Mouse (Mus musculus) lung, postnatal 10 days (tissue): ENCODE results near the gene Cd47.
A peak's percentile ranks its signal among the peaks of the same experiment; 100 is the strongest.
"Not testable (repeated sequence)": the region's sequence is repeated elsewhere in the genome, so short reads cannot be mapped to it uniquely, and the experiment has no call there.

ENCODE experiments used
- DNase-seq: peaks from one replicate; pipeline ENCODE4 v3.0.0; 2021

Cd47 gene

DNA sequence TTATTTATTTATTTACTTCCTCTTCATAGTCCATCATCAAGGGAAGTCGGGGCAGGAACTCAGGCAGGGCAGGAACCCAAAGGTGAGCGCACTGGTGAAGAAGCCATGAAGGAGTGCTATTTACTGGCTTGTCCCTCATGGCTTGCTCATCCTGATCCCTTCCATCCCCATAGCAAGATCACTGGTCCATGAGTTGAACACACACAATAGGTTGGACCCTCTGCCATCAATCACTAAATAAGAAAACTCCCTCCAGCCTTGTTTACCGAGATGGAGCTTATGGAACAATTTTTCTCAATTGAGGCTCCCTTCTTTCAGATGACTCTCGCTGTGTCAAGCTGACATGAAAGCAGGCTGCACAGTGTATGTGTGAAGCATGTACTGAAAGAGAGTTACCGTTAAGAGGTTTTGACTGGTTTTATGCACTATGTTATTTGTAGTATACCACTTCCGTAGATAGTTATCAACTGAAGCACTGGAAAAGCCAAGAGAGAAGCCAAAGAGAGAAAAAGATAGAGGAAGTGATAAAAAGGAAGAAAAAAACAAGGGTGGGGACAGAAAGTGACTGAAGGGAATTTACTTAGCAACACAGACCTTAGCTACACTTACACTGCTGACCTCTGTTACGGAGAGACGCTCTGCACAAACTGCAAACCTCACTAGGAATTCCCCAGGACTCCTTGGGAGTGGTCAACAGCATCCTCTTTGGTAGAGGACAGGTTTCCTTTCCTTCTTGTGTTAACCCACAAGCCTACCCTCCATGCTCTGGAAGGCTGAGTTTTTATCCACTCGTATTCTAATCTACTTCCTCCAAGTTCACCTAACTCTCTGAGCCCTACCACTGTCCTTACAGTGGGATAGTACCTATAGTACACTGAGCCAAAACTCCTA is 9.5 kb upstream of the Cd47 start:
- no peak for DNase-seq

DNA sequence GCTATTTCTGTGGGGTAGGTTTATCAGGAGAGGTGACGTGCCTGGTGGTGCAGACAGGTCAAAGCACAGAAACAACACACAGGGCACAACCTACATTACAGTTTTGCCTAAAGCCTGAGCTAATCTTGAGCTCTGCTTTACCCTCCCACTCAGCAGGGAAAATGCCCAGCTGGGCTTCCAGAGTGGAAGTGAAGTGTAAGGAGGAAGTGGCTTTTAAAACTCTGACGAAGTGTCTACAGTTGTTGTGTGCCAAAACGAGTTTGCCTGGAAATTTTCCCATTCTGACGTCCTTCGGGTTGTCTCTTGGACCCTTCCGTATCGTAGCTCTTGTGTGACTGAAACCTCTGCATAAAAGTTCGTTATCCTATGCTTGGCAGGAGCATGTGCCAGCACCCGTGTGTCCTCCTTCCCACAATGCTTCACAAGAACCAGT is 7.9 kb upstream of the Cd47 start:
- DNase-seq = peak; percentile 77

DNA sequence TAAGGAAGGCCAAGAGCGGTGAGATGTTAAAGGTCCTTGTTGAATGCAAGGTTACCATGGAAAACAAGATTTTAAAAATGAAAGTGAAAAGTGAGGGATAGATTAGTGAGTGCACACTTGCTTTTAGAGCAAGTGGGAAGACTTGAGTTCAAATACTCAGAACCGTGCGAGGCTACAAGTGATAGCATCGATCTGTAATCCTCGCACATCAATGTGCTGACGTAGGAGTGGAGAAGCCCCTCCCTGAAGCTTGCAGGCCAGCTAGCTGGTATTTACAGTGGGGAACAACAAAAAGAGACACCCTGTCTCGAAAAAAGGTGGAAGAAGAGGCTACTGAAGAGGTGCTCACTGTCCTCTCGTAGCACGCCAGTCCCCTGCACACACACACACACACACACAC is 6.7 kb upstream of the Cd47 start:
- no peak for DNase-seq

DNA sequence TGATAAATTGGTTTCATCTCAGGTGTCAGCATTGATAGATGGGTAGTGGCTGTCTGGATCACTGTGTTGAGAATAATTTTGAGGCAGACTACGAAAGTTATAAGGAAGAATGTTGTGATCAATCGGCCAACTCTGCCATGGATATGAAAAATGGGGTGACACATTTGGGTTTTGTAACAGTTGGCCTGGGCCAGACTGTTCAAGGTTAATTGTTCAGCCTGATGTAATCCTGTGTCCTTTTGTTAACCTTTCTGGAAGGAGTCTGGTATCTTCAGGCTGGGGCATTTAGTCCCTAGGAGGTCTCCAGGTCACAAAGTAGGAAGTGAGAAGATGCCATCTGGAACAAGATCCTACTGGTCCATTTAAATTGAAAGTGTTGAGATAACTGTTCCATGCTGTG is 4.1 kb upstream of the Cd47 start:
- no peak for DNase-seq

DNA sequence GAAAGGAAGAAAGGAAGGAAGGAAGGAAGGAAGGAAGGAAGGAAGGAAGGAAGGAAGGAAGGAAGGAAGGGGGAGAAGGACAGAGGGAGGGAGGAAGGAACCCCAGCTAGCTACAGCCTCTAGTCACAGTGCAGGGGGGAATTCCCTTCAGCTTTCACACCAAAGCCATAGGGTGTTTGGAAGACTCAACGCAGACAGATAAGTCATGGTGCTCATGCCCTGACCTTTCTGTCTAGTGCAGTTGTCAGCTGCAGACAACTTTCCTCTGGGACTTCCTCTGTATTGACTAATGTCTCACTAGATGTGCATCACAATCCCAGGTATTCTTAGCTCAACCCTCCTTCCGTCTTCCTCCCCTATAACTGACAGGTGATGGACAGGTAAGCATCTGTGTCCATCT is 3.4 kb upstream of the Cd47 start:
- no peak for DNase-seq

DNA sequence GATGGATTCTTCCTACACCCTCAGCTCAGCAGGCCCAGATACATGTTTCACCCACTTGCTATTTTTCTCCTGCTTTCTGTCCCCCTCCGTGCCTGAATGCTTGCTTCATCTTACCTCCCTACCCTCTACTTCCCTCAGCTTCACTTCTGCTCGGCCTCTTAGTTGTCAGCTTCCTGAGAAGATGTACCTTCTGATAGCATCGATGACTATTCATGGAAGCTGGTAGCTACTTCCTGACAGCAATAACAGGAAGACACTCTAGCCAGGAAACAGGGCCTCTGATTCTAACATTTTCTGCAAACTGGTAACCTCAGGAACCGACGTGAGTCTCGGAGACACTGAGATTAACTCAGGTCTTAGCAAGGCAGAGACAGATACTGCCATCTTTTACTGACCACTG is 1.5 kb upstream of the Cd47 start:
- DNase-seq = peak; percentile 32

DNA sequence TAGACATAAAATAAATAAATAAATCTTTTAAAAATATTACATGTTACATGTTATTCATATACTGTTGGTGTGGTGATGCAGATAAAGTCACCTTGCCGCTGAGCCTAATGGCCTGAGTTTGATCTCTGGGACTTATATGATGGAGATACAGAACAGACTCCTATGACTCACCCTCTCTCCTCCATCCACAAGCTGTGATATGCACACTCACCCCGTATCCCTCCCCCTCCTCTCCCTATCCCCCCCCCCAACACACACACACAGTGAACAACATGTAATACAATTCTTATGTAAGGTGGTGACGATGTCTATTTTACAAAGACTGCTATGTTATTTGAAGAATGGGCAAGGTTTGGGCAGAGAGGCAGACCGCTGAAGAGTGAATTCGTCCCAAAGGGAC is 663 bp downstream of the Cd47 start:
- no peak for DNase-seq

DNA sequence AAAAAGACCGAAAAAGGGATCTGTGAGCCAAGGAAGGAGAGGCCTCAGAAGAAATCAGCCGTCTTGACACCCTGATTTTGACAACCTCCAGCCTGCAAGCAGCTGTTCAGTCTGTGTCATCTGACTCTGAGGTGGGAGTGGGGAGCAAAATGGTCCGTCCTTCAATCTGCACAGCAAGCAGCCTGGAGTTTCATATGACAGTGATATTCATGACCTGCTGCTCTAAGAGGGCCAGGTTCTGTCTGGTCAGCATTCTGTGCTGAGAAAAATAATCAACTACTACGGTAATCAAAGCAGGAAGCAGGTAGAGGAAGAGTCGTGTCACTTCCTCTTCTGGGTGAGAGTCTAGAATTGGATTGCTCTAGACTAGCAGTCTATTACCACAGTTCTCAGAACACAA is 1.1 kb downstream of the Cd47 start:
- peak; percentile 39 for DNase-seq

DNA sequence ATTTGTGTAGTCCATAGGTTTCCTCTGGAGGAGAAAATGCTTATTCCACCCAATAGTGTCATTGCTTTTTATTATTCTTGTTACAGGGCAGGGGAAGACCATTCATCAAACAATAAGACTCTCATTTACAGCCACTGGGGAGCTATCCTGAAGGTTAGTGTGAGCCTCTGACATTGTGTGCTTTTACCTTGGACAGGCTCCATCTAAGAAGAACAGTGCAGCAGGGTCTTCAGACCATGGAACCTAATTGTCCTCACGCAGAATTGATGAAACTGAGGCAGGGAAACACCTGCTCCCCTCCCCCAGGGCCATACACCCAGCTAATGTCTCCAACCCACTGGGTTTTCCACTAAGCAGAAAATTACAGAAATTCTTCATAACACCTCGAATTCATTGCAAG is 2.7 kb downstream of the Cd47 start:
- DNase-seq = no peak

DNA sequence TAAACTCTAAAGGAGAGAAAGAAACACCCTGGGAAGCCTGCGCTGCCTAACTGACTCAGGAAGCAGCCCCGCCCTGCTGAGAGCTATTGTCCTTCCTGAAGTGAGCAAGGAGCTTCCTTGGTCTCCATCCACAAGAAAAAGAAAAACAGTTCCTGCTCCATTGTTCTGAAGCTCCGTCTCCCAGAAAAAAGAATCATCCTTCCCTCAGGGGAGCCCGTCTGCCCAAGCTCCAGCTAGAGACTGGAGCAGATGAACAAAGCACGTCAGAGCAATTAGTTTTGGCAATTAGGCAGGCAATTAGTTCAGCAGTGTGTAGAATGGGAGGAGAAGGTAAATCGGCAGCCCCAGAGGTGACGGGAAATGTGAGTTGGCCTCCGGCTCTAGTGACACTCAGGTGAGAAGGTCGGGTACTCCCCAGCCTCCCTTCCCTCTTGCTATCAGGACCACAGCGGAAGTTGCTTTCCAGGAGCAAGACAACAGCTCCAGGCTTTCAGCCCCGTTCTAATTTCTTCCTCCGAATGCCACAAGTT is 3.7 kb downstream of the Cd47 start:
- peak; percentile 67 for DNase-seq

DNA sequence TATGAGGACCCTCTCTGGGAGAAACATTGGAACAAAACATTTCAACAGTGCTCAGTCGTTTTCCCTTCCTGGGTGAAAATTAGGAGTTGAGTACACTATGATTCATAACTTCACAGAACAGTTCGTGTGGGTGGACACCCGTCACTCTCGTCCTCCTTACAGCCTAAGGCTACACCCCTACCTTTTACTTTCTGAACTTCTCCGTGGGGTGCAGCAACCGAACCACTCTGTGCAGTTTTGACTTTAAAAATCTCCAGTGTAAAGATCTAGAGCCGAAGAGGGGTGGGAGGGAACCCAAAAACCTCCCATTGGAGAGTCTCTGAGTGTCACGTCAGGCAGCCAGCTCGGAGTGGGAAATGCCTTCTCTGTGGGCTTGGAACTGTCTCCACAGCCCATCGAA is 6.6 kb downstream of the Cd47 start:
- no peak for DNase-seq

DNA sequence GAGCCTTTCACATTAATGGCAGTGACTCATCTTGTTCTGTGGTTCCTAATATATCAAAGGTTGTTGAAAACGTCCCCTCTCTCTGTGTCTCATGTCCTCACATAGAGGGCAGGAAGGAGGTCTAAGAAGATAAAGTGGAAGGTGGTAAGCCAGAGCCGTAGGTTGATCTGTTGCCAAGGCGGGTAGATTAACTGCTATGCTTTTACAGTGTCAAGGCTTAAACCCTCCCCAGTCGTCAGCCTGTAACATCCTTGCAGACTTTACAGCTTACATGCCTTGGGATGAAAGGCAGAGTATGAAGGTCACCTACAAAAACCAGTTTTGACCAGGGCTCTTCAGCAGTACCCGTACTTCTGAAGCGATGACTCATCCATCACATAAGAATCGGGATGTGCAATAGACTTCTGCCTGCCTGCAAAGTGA is 7.1 kb downstream of the Cd47 start:
- DNase-seq = no peak

DNA sequence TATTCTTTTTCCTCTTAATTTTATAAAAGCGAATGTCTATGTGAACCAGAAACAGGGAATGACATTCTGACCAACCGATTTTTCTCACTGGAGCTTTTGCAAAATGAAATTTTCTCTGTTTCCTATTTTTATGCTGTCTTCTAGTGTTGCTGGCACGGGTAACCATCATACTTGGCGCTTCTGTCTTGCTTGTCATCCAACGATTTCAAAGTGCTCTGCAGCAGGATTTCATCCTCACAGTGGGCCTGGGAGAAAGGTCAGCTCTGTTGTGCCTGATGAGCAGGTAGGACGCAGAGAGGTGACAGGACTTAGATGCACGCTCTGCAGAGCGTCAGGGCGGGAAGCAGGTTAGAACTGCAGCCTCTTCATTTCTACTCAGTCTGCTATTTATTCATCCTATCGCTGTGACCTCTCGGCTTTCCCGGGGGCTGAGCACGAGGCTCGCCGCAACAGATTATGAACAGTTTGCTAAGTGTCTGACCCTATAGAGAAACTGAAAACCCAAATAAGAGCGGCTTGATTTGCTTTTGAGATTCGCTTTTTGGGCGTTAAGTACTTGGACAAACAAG is 7.6 kb downstream of the Cd47 start:
- peak; percentile 16 for DNase-seq

DNA sequence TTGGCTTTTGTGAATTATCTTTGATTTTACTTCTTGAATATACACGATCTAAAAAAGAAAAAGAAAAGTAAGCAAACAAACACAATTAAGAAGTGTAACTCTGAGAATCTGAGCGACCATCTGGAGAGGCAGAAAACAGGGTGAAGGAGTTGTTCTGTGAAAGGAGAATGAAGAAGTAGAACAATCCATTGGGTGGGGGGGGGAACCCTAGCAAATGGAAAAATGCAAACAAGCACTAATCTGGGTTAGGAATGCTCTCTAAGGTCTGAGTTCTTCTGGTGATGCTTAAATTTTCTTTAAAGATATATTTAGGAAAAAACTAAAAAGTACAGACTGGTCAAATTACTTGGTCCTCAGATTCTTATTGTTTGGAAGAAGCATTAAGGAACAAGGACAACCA is 11.6 kb downstream of the Cd47 start:
- DNase-seq = no peak

DNA sequence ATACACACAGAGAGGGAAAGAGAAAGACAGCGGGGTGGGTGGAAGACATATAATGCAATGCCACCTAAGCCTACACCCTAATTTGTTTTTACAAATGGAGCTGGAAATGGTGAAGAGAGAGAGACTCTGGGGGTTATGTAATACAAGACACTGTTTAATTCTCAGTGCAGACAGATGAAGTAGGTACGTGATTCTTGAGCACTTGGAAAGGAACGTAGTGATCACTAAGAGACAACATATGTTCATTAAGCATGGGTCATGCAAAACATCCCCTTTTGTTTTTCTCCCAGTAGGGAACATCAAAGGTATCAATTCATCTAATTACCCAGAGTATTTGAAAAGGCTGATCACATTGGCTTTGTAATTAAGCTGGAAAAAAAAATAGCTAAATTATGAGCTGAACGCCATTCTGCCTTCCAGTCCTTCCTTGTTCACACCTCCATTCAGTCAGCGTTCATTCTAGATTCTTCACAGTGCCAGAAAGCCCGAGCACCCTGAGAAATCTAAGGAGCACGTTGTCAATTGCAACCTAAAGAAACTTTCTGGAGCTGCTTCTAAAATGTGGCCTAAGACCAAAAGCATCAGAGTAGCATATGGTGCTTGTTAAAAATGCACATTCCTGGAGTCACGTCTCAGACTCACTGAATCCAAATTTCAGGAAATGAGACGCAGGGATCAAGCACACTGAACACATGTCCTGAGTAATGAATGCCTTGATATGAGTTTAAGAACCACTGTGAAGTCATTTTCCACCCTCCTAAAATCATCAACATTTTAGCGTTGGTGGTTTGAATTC is 12.7 kb downstream of the Cd47 start:
- no peak for DNase-seq

DNA sequence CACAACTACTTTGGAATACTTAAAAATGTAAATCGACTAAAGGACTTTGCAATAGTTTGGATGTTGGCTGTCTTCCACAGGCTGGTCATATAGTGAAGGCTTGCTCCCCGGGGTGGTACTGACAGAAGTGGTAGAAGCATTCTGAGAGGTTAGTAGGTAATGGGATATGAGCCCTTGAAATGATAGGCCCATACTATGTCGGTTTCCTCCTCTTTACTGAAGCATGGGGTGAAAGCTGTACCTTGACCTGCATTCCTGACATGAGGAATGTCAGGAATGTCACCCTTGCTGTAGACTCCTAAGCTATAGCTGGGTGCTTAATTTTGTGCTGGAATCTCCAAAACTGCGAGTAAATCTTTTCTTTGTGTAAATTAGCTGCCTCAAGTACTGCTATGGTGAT is 14.1 kb downstream of the Cd47 start:
- no peak for DNase-seq

DNA sequence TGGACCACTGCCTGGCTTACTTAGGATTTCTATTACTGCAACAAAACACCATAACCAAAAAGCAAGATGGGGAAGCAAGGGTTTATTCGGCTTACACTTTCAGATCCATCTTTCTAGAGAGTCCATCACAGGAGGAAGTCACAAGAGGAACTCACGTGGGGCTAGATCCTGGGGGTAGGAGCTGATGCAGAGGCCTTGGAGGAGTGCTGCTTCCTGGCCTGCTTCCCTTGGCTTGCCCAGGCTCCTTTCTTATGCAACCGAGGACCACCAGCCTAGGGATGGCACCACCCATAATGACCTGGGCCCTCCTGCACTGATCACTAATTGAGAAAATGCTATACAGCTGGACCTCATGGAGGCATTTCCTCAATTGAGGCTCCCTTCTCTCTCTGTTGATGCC is 16.6 kb downstream of the Cd47 start:
- DNase-seq = no peak

DNA sequence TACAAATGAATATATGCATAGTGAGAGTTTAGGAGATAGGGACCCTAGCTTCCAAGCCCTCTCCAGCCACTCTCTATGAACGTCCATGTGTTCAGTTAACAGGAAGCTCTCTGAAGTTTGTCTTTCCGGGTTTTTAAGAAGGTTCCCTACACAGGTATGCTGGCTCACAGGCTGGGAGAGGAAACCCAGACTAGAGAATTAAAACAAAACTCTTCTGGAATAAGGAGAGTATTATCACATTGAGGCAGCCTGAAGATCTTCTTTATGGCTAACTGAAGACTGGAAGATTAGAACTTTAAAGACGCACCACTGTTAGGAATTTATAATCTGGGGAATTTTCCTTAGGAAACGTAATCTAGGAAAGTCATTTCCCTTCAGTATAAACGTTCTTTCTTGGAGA is 17.8 kb downstream of the Cd47 start:
- no peak for DNase-seq

DNA sequence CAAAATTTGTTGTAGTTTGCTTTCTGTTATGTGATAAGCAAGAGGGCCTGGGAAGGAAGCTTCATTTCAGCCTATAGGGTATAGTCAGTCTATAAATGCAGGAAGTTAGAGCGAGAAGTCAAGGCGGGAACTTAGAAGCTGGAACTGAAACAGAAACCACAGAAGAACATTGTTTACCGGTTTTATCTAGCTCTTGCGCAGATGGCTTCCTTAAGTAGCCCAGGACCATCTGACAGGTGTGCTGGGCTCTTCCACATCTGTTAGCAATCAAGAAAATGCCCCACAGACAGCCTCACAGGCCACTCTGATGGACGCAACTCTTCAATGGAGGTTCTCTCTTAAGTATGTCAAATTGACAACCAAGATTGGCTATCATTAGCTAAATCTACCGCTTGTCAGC is 18.3 kb downstream of the Cd47 start:
- no peak for DNase-seq

DNA sequence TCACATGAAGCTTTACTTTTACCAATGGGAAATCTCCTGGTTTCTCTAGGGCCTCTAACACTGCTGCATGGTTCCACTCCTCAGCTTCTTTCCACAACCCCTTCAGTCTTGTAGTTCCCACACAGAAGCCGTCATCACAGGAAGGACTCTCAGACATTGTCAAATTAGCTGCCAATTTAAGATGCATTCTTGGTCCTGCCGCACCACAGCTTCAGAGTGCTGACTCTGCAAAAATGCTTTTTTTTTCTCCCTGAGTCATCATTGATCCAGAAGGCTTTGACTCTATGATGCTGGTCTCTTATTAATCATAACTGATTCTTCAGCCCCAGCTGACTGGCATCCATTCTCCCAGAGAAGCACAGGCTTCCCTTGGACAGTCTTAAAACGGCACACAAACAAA is 19.2 kb downstream of the Cd47 start:
- DNase-seq = no peak

DNA sequence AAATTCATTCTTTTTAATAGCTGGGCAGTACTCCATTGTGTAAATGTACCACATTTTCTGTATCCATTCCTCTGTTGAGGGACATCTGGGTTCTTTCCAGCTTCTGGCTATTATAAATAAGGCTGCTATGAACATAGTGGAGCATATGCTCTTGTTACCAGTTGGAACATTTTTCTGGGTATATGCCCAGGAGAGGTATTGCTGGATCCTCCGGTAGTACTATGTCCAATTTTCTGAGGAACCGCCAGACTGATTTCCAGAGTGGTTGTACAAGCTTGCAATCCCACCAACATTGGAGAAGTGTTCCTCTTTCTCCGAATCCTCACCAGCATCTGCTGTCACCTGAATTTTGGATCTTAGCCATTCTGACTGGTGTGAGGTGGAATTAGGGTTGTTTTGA is 30.6 kb downstream of the Cd47 start:
- DNase-seq = not testable (repeated sequence)

DNA sequence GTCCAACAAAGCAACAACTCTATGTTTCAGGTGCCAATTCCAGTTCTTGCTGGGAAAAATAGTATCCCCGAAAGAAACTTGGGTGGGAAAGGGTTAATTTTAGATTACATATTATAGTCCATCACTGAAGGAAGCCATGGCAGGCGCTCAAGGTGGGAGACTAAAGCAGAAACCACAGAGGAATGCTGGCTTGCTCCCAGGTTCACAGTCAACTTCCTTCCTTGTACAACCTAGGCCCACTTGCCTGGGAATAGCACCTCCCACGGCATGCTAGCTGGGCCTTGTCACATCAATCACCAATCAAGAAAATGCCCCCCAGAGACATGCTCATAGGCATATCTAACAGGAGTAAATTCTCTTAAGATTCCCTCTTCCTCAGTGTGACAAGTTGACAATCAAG is 32.0 kb downstream of the Cd47 start:
- DNase-seq = no peak

DNA sequence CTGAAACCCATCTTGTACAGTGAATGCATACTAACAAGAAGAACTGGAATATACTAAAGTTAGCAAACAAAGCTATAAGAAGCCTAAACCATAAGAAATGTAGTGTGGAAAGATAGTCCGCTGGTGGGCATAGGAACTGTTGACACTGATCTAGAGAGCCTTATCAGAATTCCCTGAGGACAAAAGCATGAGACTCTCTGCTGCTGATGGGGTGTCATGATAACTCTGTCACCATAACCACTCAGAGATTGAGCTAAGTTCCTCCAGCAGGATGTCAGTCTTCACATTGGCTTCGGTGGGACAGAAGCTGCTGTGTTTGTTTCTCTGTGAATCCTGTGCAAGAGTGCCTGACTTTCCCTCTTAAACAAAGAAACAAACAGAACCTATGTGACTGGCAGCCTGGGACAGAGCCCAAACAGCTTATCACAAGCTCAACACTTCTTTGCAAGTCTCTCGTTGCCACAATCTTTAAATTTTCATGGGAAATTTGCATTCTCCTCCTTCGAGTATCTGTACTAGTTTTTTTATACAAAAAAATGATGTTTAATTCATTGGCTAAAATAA is 33.9 kb downstream of the Cd47 start:
- DNase-seq = peak; percentile 9
